Mouse (Mus musculus) CD8-positive naive resting alpha-beta T cell, adult 2 months (primary cell): ENCODE results near the gene Naip1.
A peak's percentile ranks its signal among the peaks of the same experiment; 100 is the strongest.
"Not testable (repeated sequence)": the region's sequence is repeated elsewhere in the genome, so short reads cannot be mapped to it uniquely, and the experiment has no call there.

Source experiments
- DNase-seq, 2 experiments: peaks; one replicate each; pipeline ENCODE4 v3.0.0; 2022; ENCODE audit warnings: low read depth in 2 of 2, low spot score in 2 of 2

Gene Naip1

DNA sequence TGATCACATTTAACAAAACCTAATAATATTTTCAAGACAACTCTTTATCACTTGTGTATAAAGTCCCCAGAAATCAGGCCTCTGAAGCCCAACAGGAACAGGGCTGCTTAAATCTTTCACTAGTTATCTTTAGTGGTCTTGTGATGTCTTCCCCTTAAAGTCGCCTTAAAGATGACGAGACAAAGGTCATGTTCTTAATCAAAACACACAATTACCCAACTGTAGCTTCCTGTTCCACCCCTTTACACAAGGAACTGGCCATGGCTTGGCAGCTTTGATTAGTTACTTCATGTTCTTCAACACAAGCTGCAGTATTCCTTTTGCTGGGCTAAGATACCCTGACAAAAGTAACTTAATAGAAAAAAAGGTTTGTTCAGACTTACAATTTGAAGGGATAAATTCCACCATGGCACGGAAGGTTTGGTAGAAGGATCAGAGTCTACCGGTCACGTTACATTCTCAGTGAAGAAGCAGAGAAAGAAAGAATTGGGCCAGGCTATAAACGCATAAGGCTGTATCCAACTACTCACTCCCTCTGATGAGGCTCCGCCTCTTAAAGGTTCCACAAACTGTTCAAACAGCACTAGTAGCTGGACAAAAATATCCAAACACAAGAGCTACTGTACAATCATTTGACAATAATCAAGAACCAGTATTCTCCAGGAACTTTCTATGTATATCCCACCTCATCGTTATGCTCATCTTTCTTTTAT, at the start of gene Naip1:
TSS of gene Naip1 (minus strand) at position 455 of the 713 bp plus-strand sequence.
- DNase-seq, result not testable (repeated sequence)

DNA sequence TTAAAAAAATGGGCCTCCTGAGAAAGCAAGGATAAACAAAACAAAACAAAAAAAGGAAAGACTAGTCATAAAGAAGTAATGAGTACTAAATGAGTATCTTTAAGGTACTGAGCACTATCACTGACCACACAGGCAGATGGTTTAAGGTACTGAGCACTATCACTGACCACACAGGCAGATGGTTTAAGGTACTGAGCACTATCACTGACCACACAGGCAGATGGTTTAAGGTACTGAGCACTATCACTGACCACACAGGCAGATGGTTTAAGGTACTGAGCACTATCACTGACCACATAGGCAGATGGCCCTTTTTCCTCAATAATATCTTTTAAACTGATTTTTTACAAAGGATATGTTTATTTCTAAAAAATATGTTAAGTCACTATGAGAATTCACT, 47.0 kb upstream of the Naip1 start:
- not testable (repeated sequence) for DNase-seq

DNA sequence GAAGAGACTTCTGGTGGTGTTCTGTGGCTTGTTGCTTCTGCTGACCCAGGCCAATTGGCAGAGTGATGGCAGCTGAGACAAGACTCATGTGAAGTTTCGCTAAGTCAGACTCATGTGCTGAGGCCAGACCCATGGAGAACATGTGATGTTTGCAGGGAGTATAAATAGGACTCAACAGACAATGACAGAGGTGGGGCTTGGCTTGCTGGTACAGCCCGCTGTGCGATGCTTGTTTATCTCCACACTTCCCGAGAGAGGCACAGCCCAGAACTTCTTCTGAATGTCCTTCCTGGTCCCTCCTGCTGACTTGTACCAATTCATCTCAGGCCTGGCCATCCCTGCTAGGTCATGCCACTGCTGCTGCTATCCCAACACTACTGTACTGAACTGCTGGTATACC, 42.7 kb upstream of the Naip1 start:
- no peak for DNase-seq

DNA sequence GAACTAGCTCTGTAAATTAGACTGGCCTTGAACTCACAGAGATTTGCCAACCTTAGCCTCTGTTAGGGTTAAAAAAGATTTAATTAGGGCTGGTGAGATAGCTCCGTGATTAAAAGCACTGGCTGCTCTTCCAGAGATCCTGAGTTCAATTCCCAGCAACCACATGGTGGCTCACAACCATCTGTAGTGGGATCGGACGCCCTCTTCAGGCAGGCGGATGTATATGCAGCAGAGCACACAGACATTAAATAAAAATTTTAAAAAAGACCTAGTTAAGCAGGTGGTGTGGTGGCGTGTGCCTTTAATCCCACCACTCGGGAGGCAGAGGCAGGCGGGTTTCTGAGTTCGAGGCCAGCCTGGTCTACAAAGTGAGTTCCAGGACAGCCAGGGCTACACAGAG, 41.7 kb upstream of the Naip1 start:
- DNase-seq, result not testable (repeated sequence)

DNA sequence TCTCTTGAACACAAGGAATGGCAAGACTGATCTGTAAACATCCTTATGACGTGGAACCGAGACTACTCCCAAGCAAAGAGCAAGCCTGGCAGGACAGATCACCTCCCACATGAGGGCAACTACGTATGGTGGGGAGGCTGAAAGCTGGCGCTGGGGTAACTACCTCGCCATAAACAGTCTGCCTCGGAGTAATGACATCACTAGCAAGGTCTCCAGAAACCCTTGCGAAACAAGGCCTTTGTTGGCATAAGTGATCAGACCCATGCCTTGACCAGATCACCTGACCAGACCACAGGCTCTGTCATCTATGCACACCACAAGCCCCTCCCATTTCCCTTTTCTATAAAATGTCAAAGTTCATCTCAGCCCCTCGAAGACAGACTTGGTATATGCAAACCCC, 40.6 kb upstream of the Naip1 start:
- no peak for DNase-seq

DNA sequence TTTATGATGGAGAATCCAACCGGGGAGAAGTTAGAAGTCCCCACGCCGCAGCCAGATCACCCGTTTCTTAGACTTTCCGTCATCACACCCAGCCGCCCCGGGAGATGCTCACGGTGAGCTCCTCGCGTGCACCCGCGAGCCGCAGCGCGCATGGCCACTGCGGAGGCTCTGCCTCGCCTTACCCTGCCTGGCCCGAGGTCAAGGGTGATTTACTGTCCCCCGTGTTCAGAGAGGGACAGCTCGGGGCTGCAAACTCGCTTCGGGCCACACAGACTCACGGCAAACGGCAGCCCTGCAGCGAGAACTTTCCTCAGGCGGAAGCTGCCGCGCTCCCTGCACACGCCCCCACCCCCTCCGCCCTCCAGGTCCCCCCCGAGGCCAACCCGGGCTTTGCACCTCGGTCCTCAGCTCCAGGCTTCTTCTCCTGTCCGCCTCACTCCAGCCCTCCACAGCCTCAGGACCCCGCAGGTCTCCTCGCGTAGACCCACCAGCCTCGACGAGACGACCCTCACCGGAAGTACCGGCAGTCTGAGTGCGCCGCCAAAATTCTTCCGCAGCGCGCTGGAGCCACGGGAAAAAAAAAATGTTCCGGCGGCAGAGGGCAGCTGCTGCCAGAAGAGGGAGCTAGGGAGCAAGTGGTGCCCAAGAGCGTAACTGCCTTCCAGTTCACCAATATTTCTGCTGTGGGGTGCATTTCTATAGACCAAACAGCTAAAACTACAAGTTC, 39.6 kb upstream of the Naip1 start, which contains the start of gene Gtf2h2:
TSS of gene Gtf2h2 (minus strand) at position 519 of the 727 bp plus-strand sequence.
- peak; percentile 83 to 85 for DNase-seq

DNA sequence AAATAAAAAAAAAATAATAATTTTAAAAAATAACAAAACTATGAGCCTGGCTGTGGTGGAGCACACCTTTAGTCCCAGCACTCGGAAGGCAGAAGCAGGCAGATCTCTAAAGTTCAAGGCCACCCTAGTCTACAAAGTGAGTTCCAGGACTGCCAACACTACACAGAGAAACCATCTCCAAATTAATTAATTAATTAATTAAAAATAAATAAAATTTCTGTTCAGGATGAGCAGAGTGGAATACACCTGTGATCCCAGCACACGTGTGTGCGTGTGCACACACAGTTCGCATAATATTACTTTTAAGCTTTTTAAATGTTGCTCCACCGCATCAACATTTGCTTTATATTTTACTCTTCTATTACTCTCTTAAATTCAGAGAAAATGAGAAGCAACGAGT, 39.0 kb upstream of the Naip1 start:
- DNase-seq, result no peak

DNA sequence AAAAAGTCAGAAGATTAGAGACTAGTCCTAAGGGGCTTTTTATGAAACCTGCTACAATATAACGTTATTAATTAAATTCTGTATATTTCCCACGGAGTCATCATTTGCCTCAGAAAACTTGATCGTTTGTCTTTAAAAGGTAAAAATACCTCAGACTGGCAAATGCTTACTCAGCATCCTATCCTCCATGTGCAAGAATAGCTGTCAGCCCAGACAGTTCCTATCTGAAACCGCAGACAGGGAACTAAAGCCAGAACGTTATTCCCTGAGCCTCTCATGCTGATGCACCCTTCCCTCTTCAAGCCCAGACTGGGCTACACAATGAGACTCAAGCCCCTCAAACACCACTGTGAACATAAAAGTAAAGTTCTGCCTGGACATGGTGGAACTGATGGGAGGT, 37.8 kb upstream of the Naip1 start:
- DNase-seq, result no peak

DNA sequence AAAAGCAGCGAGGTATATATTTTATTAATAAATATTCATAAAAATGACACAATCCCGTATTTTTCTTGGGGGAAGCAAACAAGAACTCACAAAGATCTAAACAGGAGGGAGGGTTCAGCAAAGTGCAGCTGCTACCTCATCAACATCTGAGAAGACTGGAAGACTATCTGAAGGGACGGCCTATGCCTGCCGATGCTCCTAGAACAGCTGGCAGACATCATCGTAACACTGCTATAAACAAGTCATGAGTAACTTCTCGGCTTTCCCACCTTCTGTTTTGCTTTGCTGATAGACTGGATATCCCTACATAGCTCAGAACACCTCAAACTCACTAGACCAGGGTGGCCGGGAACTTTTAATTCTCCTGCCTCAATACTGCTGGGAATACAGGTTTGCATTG, 30.9 kb upstream of the Naip1 start:
- no peak for DNase-seq

DNA sequence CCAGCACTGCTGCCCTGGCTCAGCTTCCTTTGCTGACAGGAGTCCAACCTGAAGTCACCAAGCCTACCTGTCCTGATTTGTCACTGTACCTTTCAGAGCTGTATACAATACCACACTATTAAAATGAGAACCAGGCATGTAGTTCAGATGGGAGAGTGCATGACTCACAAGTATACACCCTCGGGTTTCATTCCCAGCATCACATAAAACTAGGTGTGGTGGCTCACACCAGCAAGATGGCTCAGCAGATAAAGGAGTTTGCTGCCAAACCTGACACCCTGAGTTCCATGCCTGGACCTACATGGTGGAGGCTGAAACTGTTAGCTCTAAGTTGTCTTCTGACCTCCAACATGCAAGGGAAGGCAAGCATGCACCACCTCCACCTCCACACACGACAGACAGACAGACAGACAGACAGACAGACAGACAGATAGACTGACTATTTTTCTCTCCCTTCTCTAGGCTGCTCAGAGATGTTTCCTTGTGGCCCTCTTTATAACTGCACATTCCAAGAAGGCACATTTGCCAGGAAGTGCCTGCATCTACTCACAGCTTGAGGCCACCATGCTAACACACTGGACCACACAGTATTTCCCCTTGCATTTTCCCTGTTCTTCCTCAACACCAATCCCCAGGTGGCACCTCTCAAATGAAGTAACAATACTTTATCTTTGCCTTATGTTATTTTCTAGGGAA, 11.0 kb upstream of the Naip1 start:
- DNase-seq, result no peak

DNA sequence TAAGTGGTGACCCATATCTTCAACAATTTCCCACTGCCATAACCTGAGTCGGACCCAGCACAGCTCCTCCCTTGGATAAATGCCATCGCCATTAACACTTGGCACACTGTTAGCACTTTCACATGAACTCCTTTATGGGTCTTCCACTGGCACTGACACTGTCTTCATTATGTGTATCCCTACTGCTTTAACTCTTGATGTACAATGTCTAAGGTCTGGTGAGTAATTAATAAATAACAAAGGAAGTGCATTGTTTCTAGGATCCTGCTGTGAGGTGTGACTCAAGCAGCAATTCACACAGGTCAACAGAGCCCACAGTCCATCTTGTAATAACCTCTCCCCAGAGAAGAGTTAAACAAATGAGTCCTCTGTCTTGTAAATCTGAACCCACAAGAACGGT, 8.7 kb upstream of the Naip1 start:
- DNase-seq, result no peak

DNA sequence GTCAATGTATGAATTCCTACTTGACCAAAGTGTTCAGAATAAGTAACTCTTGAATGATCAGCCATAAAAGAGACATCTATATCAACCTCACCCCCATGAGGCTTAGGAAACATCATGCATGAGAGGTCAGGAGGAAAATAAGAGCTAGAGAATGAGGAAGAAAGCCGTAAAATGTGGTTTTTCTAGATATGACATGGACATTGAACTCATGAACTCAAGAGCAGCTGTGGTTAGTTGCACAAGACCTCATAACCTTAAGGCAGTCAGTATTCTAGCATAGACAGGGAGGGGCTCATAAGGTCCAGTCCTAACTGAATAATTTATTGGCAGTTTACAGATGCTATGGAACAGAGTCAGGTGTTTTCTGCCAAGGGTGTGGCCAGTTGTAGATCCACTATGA, 3.2 kb downstream of the Naip1 start:
- DNase-seq, result no peak

DNA sequence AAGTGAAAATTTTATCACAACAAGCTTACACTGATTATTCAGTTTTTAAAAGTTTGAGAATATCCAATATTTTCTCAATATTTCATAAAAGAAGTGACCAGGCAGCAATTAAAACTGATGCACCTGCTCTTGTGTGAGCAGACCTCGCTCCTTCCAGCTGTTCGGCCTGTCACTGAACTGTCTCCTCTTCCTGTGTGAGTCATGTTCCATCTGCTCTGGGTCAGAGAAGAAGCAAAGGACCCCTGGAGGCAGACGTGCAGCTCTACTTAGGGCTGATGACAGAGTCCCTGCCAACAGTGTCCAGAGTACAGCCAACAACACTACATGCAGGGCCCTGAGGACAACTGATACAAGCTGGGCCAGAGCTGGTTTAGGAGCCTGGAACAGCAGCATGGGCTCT, 12.6 kb downstream of the Naip1 start:
- DNase-seq, result no peak

DNA sequence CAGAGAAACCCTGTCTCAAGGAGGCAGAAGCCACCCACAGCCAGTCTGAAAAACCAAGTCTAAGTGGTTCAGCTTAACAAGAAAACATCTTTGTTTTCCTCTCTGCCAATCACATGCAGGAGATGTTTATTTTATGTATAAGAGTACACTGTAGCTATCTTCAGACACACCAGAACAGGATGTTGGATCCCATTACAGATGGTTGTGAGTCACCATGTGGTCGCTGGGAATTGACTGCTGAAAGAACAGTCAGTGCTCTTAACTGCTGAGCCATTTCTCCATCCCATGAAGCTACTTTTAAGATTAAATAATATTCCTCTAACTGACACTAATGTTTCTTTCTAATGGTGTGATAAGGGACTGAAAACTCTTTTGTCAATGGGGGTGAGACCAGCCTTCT, 14.0 kb downstream of the Naip1 start:
- DNase-seq, result no peak

DNA sequence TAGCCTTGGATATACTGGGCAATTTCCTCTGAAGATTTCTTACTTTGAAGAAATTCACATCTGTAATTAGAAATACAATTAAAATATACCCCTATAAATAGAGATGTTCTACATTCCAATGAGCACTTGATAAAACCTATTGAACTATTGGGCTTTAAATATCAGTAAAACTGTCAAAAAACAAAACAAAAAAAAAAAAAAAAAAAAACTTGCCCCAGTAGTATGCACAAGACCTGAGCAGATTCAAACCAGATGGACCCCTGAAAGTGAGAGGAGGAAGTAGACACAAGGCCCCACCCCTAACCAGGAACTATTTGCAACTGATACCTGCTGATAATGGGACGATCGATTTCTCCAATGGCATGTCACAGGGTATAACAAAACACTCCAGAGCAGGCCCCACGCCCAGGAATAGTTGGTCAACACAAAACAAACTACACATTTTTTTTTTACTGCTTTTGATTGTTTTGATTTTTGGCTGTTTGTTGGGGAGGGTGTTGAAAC, 15.3 kb downstream of the Naip1 start:
- DNase-seq, result no peak

DNA sequence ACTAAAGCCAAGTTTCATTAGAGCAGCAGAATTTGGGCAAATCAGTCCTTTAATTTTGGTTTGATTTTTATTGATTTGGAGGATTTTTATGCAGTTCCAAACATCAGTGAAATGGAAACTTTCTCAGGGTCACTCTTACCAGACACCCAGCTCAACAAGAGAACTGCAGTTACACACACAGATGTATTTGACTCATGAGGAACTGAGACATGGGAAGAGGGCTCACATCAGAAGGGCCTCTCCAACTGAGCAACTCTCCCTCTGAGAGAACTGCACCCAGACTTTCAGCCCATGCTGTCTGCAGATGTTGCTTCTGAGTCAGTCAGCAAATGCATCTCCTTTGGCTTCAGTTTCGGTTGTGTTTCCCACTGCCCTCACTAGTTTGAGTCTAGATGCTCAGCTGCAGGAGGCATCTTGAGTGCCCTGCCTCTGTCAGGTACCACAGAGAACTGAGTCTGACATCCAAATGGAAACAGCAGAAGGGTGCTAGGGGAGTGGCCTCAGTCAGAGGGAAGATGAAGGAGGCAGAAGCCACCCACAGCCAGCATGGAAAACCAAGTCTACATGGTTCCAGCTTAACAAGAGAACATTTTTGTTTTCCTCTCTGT, 16.0 kb downstream of the Naip1 start:
- not testable (repeated sequence) for DNase-seq

DNA sequence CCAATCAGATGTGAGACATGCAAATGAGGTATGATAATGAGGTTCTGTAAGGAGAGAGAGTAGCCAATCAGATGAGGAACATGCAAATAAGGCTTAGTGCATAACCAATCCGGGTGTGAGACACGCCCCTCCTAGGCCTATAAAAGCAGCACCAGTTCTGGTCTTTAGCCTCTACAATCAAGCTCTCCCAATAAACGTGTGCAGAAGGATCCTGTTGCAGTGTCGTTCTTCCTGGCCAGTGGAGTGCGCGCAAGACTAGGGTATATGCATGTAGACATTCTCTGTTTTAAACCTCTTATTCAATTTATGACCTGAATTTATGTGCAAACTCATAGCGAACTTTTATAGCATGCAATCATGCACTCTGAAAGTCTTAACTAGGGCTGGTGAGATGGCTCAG, 32.7 kb downstream of the Naip1 start:
- not testable (repeated sequence) for DNase-seq

DNA sequence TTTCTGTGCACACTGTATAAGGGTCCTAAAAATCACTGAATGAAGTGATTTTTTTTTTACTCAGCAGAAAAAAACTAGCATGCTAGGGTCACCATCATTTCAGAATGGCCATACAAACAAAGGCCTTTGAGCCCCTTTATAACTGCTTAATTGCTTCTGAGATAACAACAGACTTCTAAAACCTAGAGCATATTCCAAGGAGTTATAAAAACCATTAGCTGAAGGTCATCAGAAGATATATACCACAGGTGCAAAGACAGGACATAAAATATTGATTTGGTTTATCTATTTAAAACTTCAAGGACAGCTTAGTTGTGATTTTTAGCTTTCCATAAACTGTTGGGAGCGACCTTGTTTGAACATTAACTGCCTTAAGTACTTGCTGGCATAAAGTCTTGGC, 38.2 kb downstream of the Naip1 start:
- no peak for DNase-seq

DNA sequence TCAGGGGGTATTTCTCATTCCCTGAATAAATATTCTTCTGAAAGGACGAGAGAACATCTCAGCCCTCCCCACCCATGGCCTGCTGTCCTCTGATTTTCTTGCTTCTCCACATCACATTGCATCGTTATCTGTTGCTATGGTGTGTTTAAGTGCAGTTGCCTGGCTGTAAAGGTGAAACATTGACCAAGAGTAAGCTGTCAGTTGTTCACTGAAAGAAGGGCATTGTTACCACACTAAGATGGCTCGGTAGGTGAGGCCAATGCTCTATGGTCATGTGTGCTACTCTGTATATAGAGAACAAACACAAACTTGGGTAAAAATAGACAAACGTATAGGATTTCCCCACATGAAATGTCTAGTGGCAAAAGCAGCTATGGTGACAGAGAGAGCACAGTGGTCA, 42.8 kb downstream of the Naip1 start:
- no peak for DNase-seq

DNA sequence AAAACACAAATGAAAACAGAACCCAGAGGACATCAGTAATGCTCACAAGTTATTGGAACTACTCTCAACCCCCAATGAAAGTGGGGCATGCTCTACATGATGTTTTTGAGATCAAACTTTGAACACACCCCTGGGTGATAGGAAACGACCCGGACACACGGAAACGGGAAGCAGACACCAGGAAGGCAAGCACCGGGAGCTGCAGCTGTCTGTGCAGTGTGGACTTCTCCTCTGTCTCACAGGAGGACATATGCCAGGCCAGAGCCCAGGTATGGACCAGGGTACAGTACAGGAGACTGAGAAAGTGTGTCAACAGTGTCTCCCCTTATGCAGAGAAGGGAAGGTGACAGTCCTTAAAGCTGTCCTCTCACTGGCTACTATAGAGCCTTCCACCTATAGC, 43.5 kb downstream of the Naip1 start:
- DNase-seq, result no peak

DNA sequence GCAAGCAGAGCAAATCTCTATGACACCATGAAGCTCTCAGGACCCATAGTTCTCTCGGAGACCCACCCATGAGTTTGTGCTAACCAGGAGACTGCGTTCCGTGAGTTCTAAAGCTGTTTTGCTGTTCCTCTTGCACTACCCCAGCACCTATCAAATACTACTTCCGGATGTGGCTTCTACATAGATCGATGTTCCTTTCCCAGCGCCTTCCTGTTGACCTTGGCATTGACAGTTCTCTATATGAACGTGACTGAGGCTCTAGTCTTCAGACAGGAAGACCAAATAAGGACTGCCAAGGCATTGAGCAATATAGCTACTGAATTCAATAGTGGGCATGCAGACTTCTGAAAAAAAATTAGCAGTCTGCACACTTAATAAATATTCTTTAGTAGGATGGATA, 44.4 kb downstream of the Naip1 start:
- DNase-seq, result no peak
